10 mouse cellular contexts compared by ENCODE assay signal in genomic region chr3:30999401-31000017, GRCm38 (mm10). TPM values are rescaled to one million over a fixed set of nuclear protein-coding genes. Genes with fewer than 3 reads are reported as not detected.
A peak's percentile ranks its signal among the peaks of the same experiment; 100 is the strongest.
DNase-seq lines count a peak whose midpoint lies in the region; ATAC-seq and TF ChIP-seq lines count a peak whose summit lies in the region.
"Had no signal": no experiment of that assay in that cellular context is flagged by ENCODE, and none has a peak within 500 bp of the region (broad histone marks: within the 10 kb centered on the region; RNA-seq: fewer than 3 reads in every experiment).

No protein-coding gene starts in this region.

- TF ChIP-seq CTCF in heart, adult 2 months (IDR thresholded peaks at IDR 0.05) = no peak

- peak overlapping the region; percentile 8; the same call in 1 of the 2 replicates for H3K27ac ChIP-seq in heart, adult 2 months
- H3K27ac ChIP-seq in limb, embryonic 12.5 days = peak overlapping the region; percentile 60
- no peak overlapping the region for H3K27ac ChIP-seq in forebrain, embryonic 15.5 days (replicated peaks)

- H3K36me3 ChIP-seq in heart, adult 2 months (ENCODE audit: control insufficient read depth, insufficient read depth, low read length) = peaks cover 2% of the 10 kb centered on the region; the same call in 1 of the 2 replicates
- peaks cover 4% of the 10 kb centered on the region for H3K36me3 ChIP-seq in limb, embryonic 12.5 days
- H3K36me3 ChIP-seq in forebrain, embryonic 15.5 days = no peaks in the 10 kb centered on the region

- no peak for ATAC-seq in limb, embryonic 12.5 days (ENCODE audit: insufficient number of reproducible peaks, insufficient read depth, low FRiP score, low TSS enrichment, low read depth)
- no peak for ATAC-seq in forebrain, embryonic 15.5 days (replicated peaks)

- H3K4me3 ChIP-seq in heart, adult 2 months = no peak overlapping the region
- H3K4me3 ChIP-seq in limb, embryonic 12.5 days (replicated peaks) = no peak overlapping the region
- H3K4me3 ChIP-seq in forebrain, embryonic 15.5 days = no peak overlapping the region
- H3K4me3 ChIP-seq: megakaryocyte, embryonic 14.5 days had no signal

- WGBS in heart, adult 2 months = 71% methylated on average over 10 of the region's 10 CpGs
- WGBS in limb, embryonic 12.5 days = 49% methylated on average over 10 of the region's 10 CpGs
- WGBS in forebrain, embryonic 15.5 days = 63% methylated on average over 10 of the region's 10 CpGs

- no peak for TF ChIP-seq EP300 in heart, adult 2 months (IDR thresholded peaks at IDR 0.05; ENCODE audit: insufficient read depth, low read depth, low read length)

- H3K9ac ChIP-seq in heart, adult 2 months (ENCODE audit: low read depth, low read length) = no peak overlapping the region
- H3K9ac ChIP-seq in limb, embryonic 12.5 days (replicated peaks) = no peak overlapping the region
- H3K9ac ChIP-seq in forebrain, embryonic 15.5 days (replicated peaks) = no peak overlapping the region

- H3K4me2 ChIP-seq in limb, embryonic 12.5 days = peak overlapping the region; percentile 15; the same call in 1 of the 2 replicates
- H3K4me2 ChIP-seq in forebrain, embryonic 15.5 days (replicated peaks) = no peak overlapping the region

- intact Hi-C loops in heart, adult 2 months (cut with DNase I) = loop anchor here (5.0 kb wide), 1 partner anchor 58 kb away; no protein-coding TSS in a partner anchor
- intact Hi-C loops in heart, postnatal 14 days (cut with DNase I) = loop anchor here (5.0 kb wide), 1 partner anchor 58 kb away; no protein-coding TSS in a partner anchor

- peaks cover 4% of the 10 kb centered on the region for H3K4me1 ChIP-seq in heart, adult 2 months (ENCODE audit: control insufficient read depth, insufficient read depth, low read length)
- H3K4me1 ChIP-seq in limb, embryonic 12.5 days (replicated peaks) = peaks cover 35% of the 10 kb centered on the region
- H3K4me1 ChIP-seq in forebrain, embryonic 15.5 days = peaks cover 31% of the 10 kb centered on the region

- H3K9me3 ChIP-seq in limb, embryonic 12.5 days = no peaks in the 10 kb centered on the region
- no peaks in the 10 kb centered on the region for H3K9me3 ChIP-seq in forebrain, embryonic 15.5 days

- no peak for DNase-seq in heart, adult 2 months
- no peak for DNase-seq in heart, postnatal 14 days
- DNase-seq in ovary, postnatal 14 days (ENCODE audit: low spot score) = peak; percentile 18
- DNase-seq in ovary, adult 18-20 months (ENCODE audit: low spot score) = no peak
- DNase-seq in urinary bladder, postnatal 25 days (ENCODE audit: low spot score) = peak; percentile 35
- no peak for DNase-seq in adrenal gland, postnatal 14 days
- DNase-seq: embryo, embryonic 11 days had no signal

- TF ChIP-seq POLR2A in heart, adult 2 months (IDR thresholded peaks at IDR 0.05; ENCODE audit: insufficient read depth, low read depth, low read length) = no peak

- H3K27me3 ChIP-seq in heart, adult 2 months (ENCODE audit: control insufficient read depth, insufficient read depth, low read length) = no peaks in the 10 kb centered on the region
- no peaks in the 10 kb centered on the region for H3K27me3 ChIP-seq in limb, embryonic 12.5 days
- H3K27me3 ChIP-seq in forebrain, embryonic 15.5 days = no peaks in the 10 kb centered on the region
- H3K27me3 ChIP-seq: megakaryocyte, embryonic 14.5 days had no signal

- peaks cover 8% of the 10 kb centered on the region for H3K79me2 ChIP-seq in heart, adult 2 months (replicated peaks; ENCODE audit: control insufficient read depth, insufficient read depth, low read length)

RNA-seq across cellular contexts. Expression of gene Prkci, which starts 4.0 kb away (rescaled TPM):
- total RNA-seq in heart, adult 2 months (2021) = 10 to 100 TPM in 1 of 2 experiments, 1 to 10 TPM in 1; 7.9 to 13.7 TPM
- polyA plus RNA-seq in heart, adult 2 months (2012; rRNA removed) = 6.4 and 13.1 TPM in 2 replicates
- 10 to 100 TPM; 17.6 to 18.0 TPM for total RNA-seq in heart, postnatal 14 days (2021)
- 44.9 and 49.8 TPM in 2 replicates for polyA plus RNA-seq in limb, embryonic 12.5 days (2016; fragmentation: Nextera tagmentation; extraction: Ambion mirVana)
- 50.4 and 53.0 TPM in 2 replicates for total RNA-seq in adrenal gland, postnatal 14 days (2021)
- 25.7 and 25.9 TPM in 2 replicates for polyA plus RNA-seq in forebrain, embryonic 15.5 days (2015; fragmentation: Nextera tagmentation; extraction: Ambion mirVana)

RNA-seq across cellular contexts. Expression of gene Phc3, which starts 30.3 kb away (rescaled TPM):
- 10 to 100 TPM; 14.8 to 17.0 TPM for total RNA-seq in heart, adult 2 months (2021)
- 13.4 and 20.6 TPM in 2 replicates for polyA plus RNA-seq in heart, adult 2 months (2012; rRNA removed)
- total RNA-seq in heart, postnatal 14 days (2021) = 10 to 100 TPM; 17.4 to 20.7 TPM
- polyA plus RNA-seq in limb, embryonic 12.5 days (2016; fragmentation: Nextera tagmentation; extraction: Ambion mirVana) = 5.6 and 6.5 TPM in 2 replicates
- total RNA-seq in adrenal gland, postnatal 14 days (2021) = 27.8 and 31.4 TPM in 2 replicates
- 6.9 and 7.4 TPM in 2 replicates for polyA plus RNA-seq in forebrain, embryonic 15.5 days (2015; fragmentation: Nextera tagmentation; extraction: Ambion mirVana)

Comparison
In these comparisons a context has a peak if more than half of its experiments do, and no peak if none do; other contexts are left out.
1. DNase-seq: peak in ovary, postnatal 14 days (single experiment) and urinary bladder, postnatal 25 days (single experiment); none in heart, adult 2 months (0 of 2), heart, postnatal 14 days (0 of 2), ovary, adult 18-20 months (single experiment) and adrenal gland, postnatal 14 days (single experiment).